Mouse (Mus musculus): ENCODE measurements around the gene Efemp2. TPM values are rescaled to one million over a fixed set of nuclear protein-coding genes. Genes with fewer than 3 reads are reported as not detected.
A peak's percentile ranks its signal among the peaks of the same experiment; 100 is the strongest.

Gene Efemp2
- total and polyA plus RNA-seq, 3 experiments: 10.4 to 17.7 TPM; not detected in 1

GRCm38 (mm10) chr19:5490313-5490897 lies 16.7 kb downstream of the Efemp2 start, which contains the start of gene Cfl1 (continued):
- TF ChIP-seq MXI1 (IDR thresholded peaks at IDR 0.05; ENCODE audit: low read depth, low read length): 0 out of 2 replicates have a peak, but pooled peaks have one; percentile 71
- TF ChIP-seq GABPA (IDR thresholded peaks at IDR 0.05; ENCODE audit: low read depth, low read length): no peak
- TF ChIP-seq ETS1 (IDR thresholded peaks at IDR 0.05; ENCODE audit: low read depth, low read length): no peak; the same call in 1 of the 2 replicates
- no peak for TF ChIP-seq MYB (IDR thresholded peaks at IDR 0.05; ENCODE audit: low read depth, low read length)
- peak; percentile 94 for TF ChIP-seq TBP (IDR thresholded peaks at IDR 0.05; ENCODE audit: low read depth, low read length)
- peak; percentile 87 for TF ChIP-seq POLR2AphosphoS2 (IDR thresholded peaks at IDR 0.05; ENCODE audit: low read length)
- TF ChIP-seq TAL1 (IDR thresholded peaks at IDR 0.05; ENCODE audit: low read length): no peak
- TF ChIP-seq MEF2A (IDR thresholded peaks at IDR 0.05; ENCODE audit: extremely low read depth, insufficient replicate concordance, low read depth, low read length, poor library complexity, severe bottlenecking): peak; percentile 62; the same call in 1 of the 2 replicates
- TF ChIP-seq BHLHE40 (IDR thresholded peaks at IDR 0.05; ENCODE audit: borderline replicate concordance, low read depth, low read length): no peak
- TF ChIP-seq SIN3A (IDR thresholded peaks at IDR 0.05; ENCODE audit: low read length): peak; percentile 75; the same call in 1 of the 2 replicates
- TF ChIP-seq RAD21 (IDR thresholded peaks at IDR 0.05; ENCODE audit: low read depth, low read length): no peak
- TF ChIP-seq HCFC1 (IDR thresholded peaks at IDR 0.05; ENCODE audit: low read depth, low read length): peak; percentile 97
- TF ChIP-seq NELFE (IDR thresholded peaks at IDR 0.05; ENCODE audit: low read depth, low read length): peak; percentile 99
- peak in 1 of 2 experiments; percentile 27; a peak in 1 of 4 replicates for TF ChIP-seq EP300 (IDR thresholded peaks at IDR 0.05; ENCODE audit: low read depth in 1 of 2, low read length in 2 of 2)
- TF ChIP-seq JUND (IDR thresholded peaks at IDR 0.05; ENCODE audit: low read depth, low read length): no peak
- TF ChIP-seq POLR2AphosphoS5 (IDR thresholded peaks at IDR 0.05; ENCODE audit: borderline replicate concordance, low read depth, low read length): peak; percentile 87; the same call in 1 of the 2 replicates
- no peak for TF ChIP-seq MAFK (IDR thresholded peaks at IDR 0.05; ENCODE audit: borderline replicate concordance, low read depth, low read length)
- TF ChIP-seq GATA1 (IDR thresholded peaks at IDR 0.05; ENCODE audit: low read depth, low read length): no peak
- TF ChIP-seq ZKSCAN1 (IDR thresholded peaks at IDR 0.05; ENCODE audit: low read depth, low read length): no peak
- no peak for TF ChIP-seq UBTF (IDR thresholded peaks at IDR 0.05; ENCODE audit: borderline replicate concordance, insufficient read depth, low read depth, low read length)
- TF ChIP-seq RCOR1 (IDR thresholded peaks at IDR 0.05; ENCODE audit: low read depth, low read length): no peak

- H3K4me1 ChIP-seq (ENCODE audit: control insufficient read depth in 1 of 2, insufficient read depth in 2 of 2, low read length in 2 of 2): peaks cover 0 to 12% of the 10 kb centered on the region in 2 experiments; a peak in 2 of 4 replicates
- DNase-seq (ENCODE audit: low read depth, low spot score): peak; percentile 95
- no peak; the same call in 1 of the 2 replicates for TF ChIP-seq CHD2 (IDR thresholded peaks at IDR 0.05; ENCODE audit: low read length)
- TF ChIP-seq KAT2A (conservative IDR thresholded peaks at IDR 0.05; ENCODE audit: low read depth, low read length): peak; percentile 50
- no peak for TF ChIP-seq CTCF (IDR thresholded peaks at IDR 0.05 in 2 of 3, conservative IDR thresholded peaks at IDR 0.05 in 1 of 3; ENCODE audit: control insufficient read depth in 1 of 3, insufficient read depth in 1 of 3, low read depth in 2 of 3, low read length in 3 of 3, poor library complexity in 1 of 3, severe bottlenecking in 1 of 3)
- TF ChIP-seq RCOR1 (IDR thresholded peaks at IDR 0.05; ENCODE audit: low read depth, low read length): no peak
- TF ChIP-seq TBP (IDR thresholded peaks at IDR 0.05; ENCODE audit: low read depth, low read length): no peak
- peak; percentile 78 for TF ChIP-seq ELF1 (IDR thresholded peaks at IDR 0.05; ENCODE audit: low read depth, low read length)
- TF ChIP-seq MEF2A (IDR thresholded peaks at IDR 0.05; ENCODE audit: extremely low read depth, insufficient replicate concordance, low read depth, low read length, poor library complexity, severe bottlenecking): no peak
- TF ChIP-seq E2F4 (IDR thresholded peaks at IDR 0.05; ENCODE audit: borderline replicate concordance, low read depth, low read length): peak; percentile 20; the same call in 1 of the 2 replicates
- 0 out of 2 replicates have a peak, but pooled peaks have one; percentile 5 for TF ChIP-seq MYB (IDR thresholded peaks at IDR 0.05; ENCODE audit: low read depth, low read length)
- no peak for TF ChIP-seq JUND (IDR thresholded peaks at IDR 0.05; ENCODE audit: low read depth, low read length)
- TF ChIP-seq TAL1 (IDR thresholded peaks at IDR 0.05; ENCODE audit: low read length): no peak
- no peak for TF ChIP-seq GATA1 (IDR thresholded peaks at IDR 0.05; ENCODE audit: low read depth, low read length)
- TF ChIP-seq MYC (IDR thresholded peaks at IDR 0.05; ENCODE audit: low read depth, low read length): peak; percentile 69; the same call in 1 of the 2 replicates
- peak; percentile 91 for TF ChIP-seq MXI1 (IDR thresholded peaks at IDR 0.05; ENCODE audit: low read depth, low read length)
- TF ChIP-seq MAX (IDR thresholded peaks at IDR 0.05; ENCODE audit: low read length): peak; percentile 90
- TF ChIP-seq SMC3 (IDR thresholded peaks at IDR 0.05; ENCODE audit: low read depth, low read length): peak; percentile 12; the same call in 1 of the 2 replicates
- TF ChIP-seq POLR2AphosphoS5 (IDR thresholded peaks at IDR 0.05; ENCODE audit: borderline replicate concordance, low read depth, low read length): no peak
- peak; percentile 90 for TF ChIP-seq SIN3A (IDR thresholded peaks at IDR 0.05; ENCODE audit: low read length)
- no peak for TF ChIP-seq ZNF384 (IDR thresholded peaks at IDR 0.05; ENCODE audit: low read depth, low read length)
- peak; percentile 93 for TF ChIP-seq POLR2AphosphoS2 (IDR thresholded peaks at IDR 0.05; ENCODE audit: low read length)
Measured at GRCm38 (mm10) chr19:5490898-5491708, 17.3 kb downstream of the Efemp2 start.

More at GRCm38 (mm10) chr19:5490898-5491708, 17.3 kb downstream of the Efemp2 start:
- H3K9me3 ChIP-seq (replicated peaks; ENCODE audit: insufficient read depth, low read length): no peaks in the 10 kb centered on the region
- H3K36me3 ChIP-seq (ENCODE audit: control insufficient read depth in 1 of 2, insufficient read depth in 2 of 2, low read length in 2 of 2): peaks cover 0 to 13% of the 10 kb centered on the region in 2 experiments
- peak overlapping the region; percentile 80 to 87 for H3K4me3 ChIP-seq (ENCODE audit: control insufficient read depth in 1 of 2, insufficient read depth in 1 of 2, low read depth in 2 of 2, low read length in 2 of 2)
- peaks cover 31% of the 10 kb centered on the region for H3K79me2 ChIP-seq (ENCODE audit: control insufficient read depth, insufficient read depth, low read length, poor library complexity)
- peak overlapping the region; percentile 99 for H3K9ac ChIP-seq (ENCODE audit: control insufficient read depth, low read depth, low read length, poor library complexity, severe bottlenecking)
- peak overlapping the region; percentile 93 for H3K27ac ChIP-seq (ENCODE audit: control insufficient read depth, low read depth, low read length)
- H3K27me3 ChIP-seq (ENCODE audit: control insufficient read depth in 1 of 2, insufficient read depth in 2 of 2, low read length in 2 of 2): no peaks in the 10 kb centered on the region
